Mouse (Mus musculus) hindbrain, embryonic 12.5 days (tissue): ENCODE measurements around the gene Adig. TPM values are rescaled to one million over a fixed set of nuclear protein-coding genes. Genes with fewer than 3 reads are reported as not detected.

Source experiments
- ATAC-seq: fragments of 200-750 bp; cut with Nextera tagmentation; 2 replicates; pipeline ENCODE4 v1.8.0; 2017; ENCODE audit warnings: moderate TSS enrichment; ENCODE audit not compliant: low FRiP score
- H3K27ac ChIP-seq: fragments of 300-500 bp; sonication (generic); 2 replicates; pipeline ENCODE4 v1.5.1; 2016; ENCODE audit warnings: mild to moderate bottlenecking
- H3K27me3 ChIP-seq: fragments of 300-500 bp; sonication (generic); 2 replicates; pipeline ENCODE4 v1.6.1; 2016; ENCODE audit warnings: mild to moderate bottlenecking
- H3K36me3 ChIP-seq: fragments of 300-500 bp; sonication (generic); 2 replicates; pipeline ENCODE4 v1.6.1; 2016; ENCODE audit warnings: mild to moderate bottlenecking
- H3K4me1 ChIP-seq: fragments of 300-500 bp; sonication (generic); 2 replicates; pipeline ENCODE4 v1.6.1; 2016
- H3K4me2 ChIP-seq: fragments of 300-500 bp; sonication (generic); replicated peaks from 2 replicates; pipeline ENCODE4 v1.6.1; 2016; ENCODE audit warnings: mild to moderate bottlenecking
- H3K4me3 ChIP-seq: fragments of 300-500 bp; sonication (generic); 2 replicates; pipeline ENCODE4 v1.5.1; 2016; ENCODE audit warnings: mild to moderate bottlenecking
- H3K9ac ChIP-seq: fragments of 300-500 bp; sonication (generic); 2 replicates; pipeline ENCODE4 v1.6.1; 2016; ENCODE audit warnings: mild to moderate bottlenecking, moderate library complexity
- H3K9me3 ChIP-seq: fragments of 300-500 bp; sonication (generic); replicated peaks from 2 replicates; pipeline ENCODE4 v1.6.1; 2016; ENCODE audit warnings: mild to moderate bottlenecking
- WGBS: fragments of 180-500 bp; shearing (Covaris S2); methylation state at CpG from one replicate; pipeline ENCODE4 v1.1.7; 2016; 5-methylcytosine and 5-hydroxymethylcytosine counted together
- polyA plus RNA-seq: library from polyadenylated mRNA; unstranded; fragments of >200 nt; fragmentation: Nextera tagmentation; extraction: Ambion mirVana; gene quantifications from 2 replicates; pipeline ENCODE4 v1.2.1, GENCODE M21; 2016

The Adig gene
- polyA plus RNA-seq, 1 experiment from 2014 or later, result not detected

GRCm38 (mm10) chr2:158550067-158550466 is 47.7 kb downstream of the Adig start:
- Histone ChIP-seq H3K4me3 (no peak overlapping the region), H3K36me3 (no peaks in the 10 kb centered on the region), H3K27ac (no peak overlapping the region), H3K4me2 (no peak overlapping the region), H3K9ac (no peak overlapping the region), H3K4me1 (peaks cover 23% of the 10 kb centered on the region), H3K9me3 (no peaks in the 10 kb centered on the region), H3K27me3 (peaks cover 40% of the 10 kb centered on the region)
- WGBS, result 4% methylated on average over 3 of the region's 3 CpGs
- peak; percentile 38; the same call in 1 of the 2 replicates for ATAC-seq

- no peaks in the 10 kb centered on the region for H3K9me3 ChIP-seq
- no peak overlapping the region for H3K27ac ChIP-seq
- 16% methylated on average over 10 of the region's 10 CpGs for WGBS
- ATAC-seq, result no peak
- H3K9ac ChIP-seq, result no peak overlapping the region
- no peak overlapping the region for H3K4me3 ChIP-seq
- H3K27me3 ChIP-seq, result peaks cover 47% of the 10 kb centered on the region
- H3K4me2 ChIP-seq, result no peak overlapping the region
- no peaks in the 10 kb centered on the region for H3K36me3 ChIP-seq
- peaks cover 33% of the 10 kb centered on the region for H3K4me1 ChIP-seq
These were observed 52.0 kb downstream of the Adig start for GRCm38 (mm10) chr2:158554366-158554765.

- ATAC-seq, result no peak
- Histone ChIP-seq H3K36me3 (no peaks in the 10 kb centered on the region), H3K4me3 (no peak overlapping the region), H3K4me1 (peaks cover 38% of the 10 kb centered on the region), H3K4me2 (peak overlapping the region; percentile 48), H3K9ac (no peak overlapping the region), H3K27me3 (peaks cover 41% of the 10 kb centered on the region), H3K9me3 (no peaks in the 10 kb centered on the region), H3K27ac (no peak overlapping the region)
- 3% methylated on average over 7 of the region's 7 CpGs for WGBS
These were observed 52.8 kb downstream of the Adig start for GRCm38 (mm10) chr2:158555252-158555651.

GRCm38 (mm10) chr2:158555812-158556211 is 53.4 kb downstream of the Adig start:
- no peaks in the 10 kb centered on the region for H3K9me3 ChIP-seq
- H3K4me2 ChIP-seq, result peak overlapping the region; percentile 48
- no peaks in the 10 kb centered on the region for H3K36me3 ChIP-seq
- peaks cover 41% of the 10 kb centered on the region for H3K27me3 ChIP-seq
- H3K27ac ChIP-seq, result peak overlapping the region; percentile 60; the same call in 1 of the 2 replicates
- ATAC-seq, result no peak; the same call in 1 of the 2 replicates
- 2% methylated on average over 8 of the region's 8 CpGs for WGBS
- peaks cover 41% of the 10 kb centered on the region for H3K4me1 ChIP-seq
- H3K9ac ChIP-seq, result 0 out of 2 replicates have a peak overlapping the region, but pooled peaks have one; percentile 24
- H3K4me3 ChIP-seq, result peak overlapping the region; percentile 16

DNA sequence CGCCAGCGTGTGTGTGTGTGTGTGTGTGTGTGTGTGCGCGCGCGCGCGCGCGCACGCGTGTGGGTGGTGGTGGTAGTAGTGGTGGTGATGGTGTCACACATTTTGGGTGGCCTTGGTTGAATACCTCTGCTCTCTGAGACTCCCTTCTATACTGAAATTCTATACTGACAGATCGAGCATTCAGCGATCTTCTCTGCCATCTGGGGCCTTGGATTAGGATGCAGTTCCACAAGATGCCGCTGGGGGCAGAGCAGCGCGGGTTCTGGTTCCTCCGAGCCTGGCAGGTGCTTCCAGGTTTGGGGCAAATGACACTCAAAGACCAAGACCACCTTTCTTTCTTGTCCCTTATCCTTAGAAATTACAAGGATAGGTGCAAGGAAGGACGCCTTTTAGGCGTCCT is 53.8 kb downstream of the Adig start:
- no peaks in the 10 kb centered on the region for H3K9me3 ChIP-seq
- peaks cover 41% of the 10 kb centered on the region for H3K27me3 ChIP-seq
- H3K36me3 ChIP-seq, result no peaks in the 10 kb centered on the region
- H3K4me2 ChIP-seq, result peak overlapping the region; percentile 48
- H3K27ac ChIP-seq, result peak overlapping the region; percentile 60
- ATAC-seq, result peak; percentile 21
- H3K4me1 ChIP-seq, result peaks cover 46% of the 10 kb centered on the region
- 2% methylated on average over 19 of the region's 20 CpGs for WGBS
- 0 out of 2 replicates have a peak overlapping the region, but pooled peaks have one; percentile 24 for H3K9ac ChIP-seq
- H3K4me3 ChIP-seq, result peak overlapping the region; percentile 16

DNA sequence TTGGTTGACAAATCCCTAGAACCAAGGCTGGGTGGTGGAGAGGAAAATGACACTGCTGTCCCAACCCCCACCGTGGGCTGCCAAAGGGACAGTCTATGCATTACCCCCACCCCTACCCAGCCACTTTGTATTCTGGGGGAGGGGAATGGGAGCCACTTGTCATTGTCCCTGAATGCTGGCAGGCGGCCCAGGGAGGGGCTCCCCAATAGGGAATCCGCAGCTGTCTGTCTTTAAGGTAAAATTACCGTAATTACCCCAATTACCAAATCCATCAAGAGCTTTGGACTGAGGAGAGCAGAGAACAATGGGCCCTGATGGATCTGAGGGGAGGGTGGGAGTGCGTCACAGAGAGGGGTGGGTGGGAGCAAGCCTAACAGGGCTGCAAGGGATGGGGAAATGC is 54.3 kb downstream of the Adig start:
- ATAC-seq, result peak; percentile 68
- Histone ChIP-seq H3K4me1 (peaks cover 51% of the 10 kb centered on the region), H3K4me2 (peak overlapping the region; percentile 48)

More for the DNA sequence above, 54.3 kb downstream of the Adig start:
- H3K27ac ChIP-seq, result peak overlapping the region; percentile 60
- H3K36me3 ChIP-seq, result no peaks in the 10 kb centered on the region
- no peak overlapping the region for H3K4me3 ChIP-seq
- H3K9me3 ChIP-seq, result no peaks in the 10 kb centered on the region
- 3% methylated on average over 5 of the region's 5 CpGs for WGBS
- H3K9ac ChIP-seq, result no peak overlapping the region
- H3K27me3 ChIP-seq, result peaks cover 36% of the 10 kb centered on the region

Other genes starting within 250 kb of the Adig start
- gene Bpi, start 244.5 kb upstream of the Adig start, polyA plus RNA-seq, result not detected in 2 replicates
- gene Lbp, start 196.1 kb upstream of the Adig start, polyA plus RNA-seq, result 3.9 and 5.0 TPM in 2 replicates
- gene Snhg11, start 127.0 kb upstream of the Adig start, polyA plus RNA-seq, result 156 and 161 TPM in 2 replicates
- 24.3 and 24.4 TPM in 2 replicates for gene Ralgapb, start 92.8 kb upstream of the Adig start, polyA plus RNA-seq
- 0.40 TPM in 1 of 2 replicates, not detected in the other for gene Arhgap40, start 10.2 kb downstream of the Adig start, polyA plus RNA-seq
- gene Slc32a1, start 108.2 kb downstream of the Adig start, polyA plus RNA-seq, result 3.5 and 4.3 TPM in 2 replicates
- 21.1 and 23.7 TPM in 2 replicates for gene Actr5, start 122.3 kb downstream of the Adig start, polyA plus RNA-seq
- gene Ppp1r16b, start 162.8 kb downstream of the Adig start, polyA plus RNA-seq, result 3.7 and 3.8 TPM in 2 replicates